Mouse (Mus musculus) brain, embryonic 14.5 days (tissue): Measurements from ENCODE around the gene Bbs9.

Experiments used
- CTCF ChIP-seq: fragments of 200-500 bp; IDR thresholded peaks from 2 replicates; pipeline ENCODE4 v1.5.1; 2012; ENCODE audit warnings: inconsistent platforms, mild to moderate bottlenecking, moderate library complexity, borderline replicate concordance; ENCODE audit not compliant: insufficient read depth, insufficient read length; ENCODE audit errors: extremely low read depth
- POLR2A ChIP-seq: fragments of 200-500 bp; IDR thresholded peaks from 2 replicates; pipeline ENCODE4 v1.6.1; 2012; ENCODE audit warnings: mild to moderate bottlenecking, inconsistent platforms, borderline replicate concordance; ENCODE audit not compliant: poor library complexity, insufficient read depth, insufficient read length, severe bottlenecking; ENCODE audit errors: extremely low read depth

- TF ChIP-seq CTCF (no peak), POLR2A (no peak)
Observed at GRCm38 (mm10) chr9:22672937-22673336, 197.4 kb downstream of the Bbs9 start.
